Mouse (Mus musculus): ENCODE measurements at regions not wholly inside any gene's neighbourhood (a gene's known extent, or its start where the extent isn't known, plus 50 kb on each side); places are given as distances from the start of the nearest gene placed in this dataset.

GRCm38 (mm10) chr9:87464141-87464540 lies 208.8 kb upstream of the Cep162 start:
- ATAC-seq (replicated peaks; ENCODE audit: low read depth, poor library complexity, severe bottlenecking) = no peak

GRCm38 (mm10) chr9:87453261-87453660 lies 197.9 kb upstream of the Cep162 start:
- no peak for ATAC-seq (replicated peaks; ENCODE audit: low read depth, poor library complexity, severe bottlenecking)

GRCm38 (mm10) chr9:87452571-87452970 lies 197.2 kb upstream of the Cep162 start:
- no peak for ATAC-seq (replicated peaks; ENCODE audit: low read depth, poor library complexity, severe bottlenecking)

GRCm38 (mm10) chr9:87443467-87444235 lies 188.3 kb upstream of the Cep162 start:
- no peak for ATAC-seq (replicated peaks; ENCODE audit: low read depth, poor library complexity, severe bottlenecking)

- no peak for ATAC-seq (replicated peaks; ENCODE audit: low read depth, poor library complexity, severe bottlenecking)
Measured at GRCm38 (mm10) chr9:87432072-87432471, 176.7 kb upstream of the Cep162 start.

GRCm38 (mm10) chr9:87431523-87431922 lies 176.2 kb upstream of the Cep162 start:
- ATAC-seq (replicated peaks; ENCODE audit: low read depth, poor library complexity, severe bottlenecking) = no peak

DNA sequence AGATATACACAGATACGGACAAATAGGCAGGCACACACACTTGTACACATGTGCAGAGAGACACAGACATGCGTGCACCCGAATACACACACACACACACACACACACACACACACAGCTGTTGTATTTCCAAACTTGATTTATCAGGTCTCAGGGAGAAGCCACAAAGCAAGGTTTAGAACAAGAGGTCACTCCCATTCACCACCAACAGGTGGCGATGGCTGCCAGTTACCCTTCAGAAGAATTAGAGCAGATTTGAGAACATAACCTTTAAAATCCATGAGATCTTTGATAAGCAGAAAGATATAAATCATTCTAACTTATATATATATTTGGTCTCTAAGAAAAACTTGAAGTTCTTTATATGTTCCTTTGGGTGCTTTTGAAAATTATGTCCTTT lies 169.9 kb upstream of the Cep162 start:
- peak; percentile 62; the same call in 1 of the 2 replicates for ATAC-seq (replicated peaks; ENCODE audit: low read depth, poor library complexity, severe bottlenecking)

DNA sequence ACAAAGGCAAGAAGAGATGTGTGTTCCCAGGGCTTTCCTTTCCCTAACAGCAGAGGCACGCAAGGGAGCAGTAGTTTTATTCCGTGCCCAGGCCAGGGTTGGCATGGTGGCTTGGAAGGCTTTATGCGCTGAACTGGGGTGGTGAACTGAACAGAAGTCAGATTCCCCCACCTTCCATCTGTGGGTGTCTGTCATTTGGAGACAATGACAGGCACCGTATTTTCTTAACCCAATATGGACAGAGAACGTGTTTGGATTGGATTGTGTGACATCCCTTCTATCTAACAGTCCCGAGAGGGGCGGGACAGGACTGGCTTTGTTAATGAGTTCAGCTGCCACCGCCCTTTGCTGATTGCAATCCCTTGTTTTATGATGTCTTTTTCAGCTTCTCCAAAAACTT lies 165.8 kb upstream of the Cep162 start:
- ATAC-seq (replicated peaks; ENCODE audit: low read depth, poor library complexity, severe bottlenecking) = no peak

GRCm38 (mm10) chr9:87419376-87419775 lies 164.0 kb upstream of the Cep162 start:
- ATAC-seq (replicated peaks; ENCODE audit: low read depth, poor library complexity, severe bottlenecking) = no peak

DNA sequence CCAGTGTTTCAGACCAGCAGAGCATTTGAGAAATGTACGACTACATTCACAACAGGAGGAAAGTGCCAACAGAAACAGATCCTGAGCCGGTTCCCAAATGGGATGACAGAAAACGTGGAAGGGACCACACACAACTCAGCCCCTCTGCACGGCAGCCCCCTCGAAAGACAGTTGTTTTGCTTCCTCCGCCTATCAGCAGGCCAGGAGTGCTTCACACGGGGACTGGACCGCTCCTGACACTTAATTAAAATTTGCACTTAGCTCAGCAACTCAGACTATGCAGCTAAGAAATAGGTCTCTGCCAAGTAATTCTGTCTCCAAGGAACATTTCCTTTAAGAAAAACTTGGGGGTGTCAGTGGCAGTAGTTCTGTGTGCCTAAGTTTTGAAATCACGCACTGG lies 157.6 kb upstream of the Cep162 start:
- ATAC-seq (replicated peaks; ENCODE audit: low read depth, poor library complexity, severe bottlenecking) = no peak

DNA sequence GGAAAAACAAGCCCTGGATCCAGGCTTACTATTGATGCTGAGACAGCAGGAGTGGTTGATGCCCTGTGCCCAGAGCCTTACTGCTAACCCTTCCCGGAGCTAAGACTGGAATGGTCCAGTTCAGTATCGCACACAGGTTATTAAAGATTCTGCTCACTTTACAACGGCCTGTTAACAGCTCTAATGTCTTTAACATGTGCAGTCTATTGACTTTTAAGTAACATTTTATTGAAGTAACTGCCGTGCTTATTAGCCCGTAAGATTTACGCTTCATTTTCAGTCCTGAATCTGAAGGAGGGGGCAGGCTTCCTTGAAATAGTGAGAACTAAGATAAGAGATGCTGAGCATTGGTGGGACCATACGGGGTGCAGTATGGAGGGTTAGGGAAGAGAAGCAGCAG lies 155.7 kb upstream of the Cep162 start:
- ATAC-seq (replicated peaks; ENCODE audit: low read depth, poor library complexity, severe bottlenecking) = no peak

- ATAC-seq (replicated peaks; ENCODE audit: low read depth, poor library complexity, severe bottlenecking) = no peak
Measured at GRCm38 (mm10) chr9:87409736-87410135, 154.4 kb upstream of the Cep162 start.

- no peak for ATAC-seq (replicated peaks; ENCODE audit: low read depth, poor library complexity, severe bottlenecking)
Measured at GRCm38 (mm10) chr9:87408805-87409204, 153.5 kb upstream of the Cep162 start.

DNA sequence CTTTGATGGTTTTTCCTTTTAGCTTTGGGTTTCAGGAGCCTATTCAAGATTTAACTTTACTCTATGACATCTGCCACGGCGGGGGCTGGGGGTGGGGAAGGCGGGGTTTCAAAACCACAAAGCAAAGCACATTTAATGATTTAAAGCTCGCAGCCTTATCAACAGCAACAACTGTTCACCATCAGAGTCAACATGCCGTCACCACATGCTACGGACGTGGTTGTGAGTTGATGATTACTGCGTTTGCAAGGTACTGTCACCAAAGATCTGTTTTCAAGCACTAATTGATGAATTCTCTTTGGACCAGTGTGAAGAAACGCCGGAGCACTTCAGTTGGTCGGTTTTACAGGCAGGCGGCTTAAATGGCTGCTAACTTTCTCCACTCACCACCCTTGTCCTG lies 151.1 kb upstream of the Cep162 start:
- ATAC-seq (replicated peaks; ENCODE audit: low read depth, poor library complexity, severe bottlenecking) = no peak

DNA sequence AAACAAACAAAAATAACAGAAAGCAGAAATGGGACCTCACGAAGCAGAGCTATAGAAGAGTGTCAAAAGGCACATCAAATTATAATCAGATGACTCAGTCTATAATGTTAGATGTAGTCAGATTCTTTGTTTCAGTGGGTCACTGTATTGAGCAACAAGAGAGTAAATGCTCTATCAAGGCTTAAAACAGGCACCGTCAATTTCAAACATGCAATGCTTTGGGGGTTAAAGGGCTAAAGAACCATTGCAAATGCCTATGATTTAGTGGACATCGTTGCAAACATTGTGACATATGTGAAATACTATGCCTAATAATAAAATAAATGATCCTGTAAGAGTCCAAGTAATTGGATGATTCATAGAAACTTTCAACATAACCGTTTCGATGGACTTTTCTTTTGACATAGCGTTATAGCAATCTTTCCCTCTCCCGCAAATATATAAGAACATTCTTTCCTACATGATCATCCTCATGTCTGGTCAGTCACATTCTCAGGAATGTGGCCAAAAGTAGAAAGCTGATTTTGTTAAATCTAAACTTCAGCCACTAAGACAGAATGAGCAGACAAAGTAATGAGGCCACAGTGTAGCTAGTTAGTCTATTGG lies 149.9 kb upstream of the Cep162 start:
- no peak for ATAC-seq (replicated peaks; ENCODE audit: low read depth, poor library complexity, severe bottlenecking)

DNA sequence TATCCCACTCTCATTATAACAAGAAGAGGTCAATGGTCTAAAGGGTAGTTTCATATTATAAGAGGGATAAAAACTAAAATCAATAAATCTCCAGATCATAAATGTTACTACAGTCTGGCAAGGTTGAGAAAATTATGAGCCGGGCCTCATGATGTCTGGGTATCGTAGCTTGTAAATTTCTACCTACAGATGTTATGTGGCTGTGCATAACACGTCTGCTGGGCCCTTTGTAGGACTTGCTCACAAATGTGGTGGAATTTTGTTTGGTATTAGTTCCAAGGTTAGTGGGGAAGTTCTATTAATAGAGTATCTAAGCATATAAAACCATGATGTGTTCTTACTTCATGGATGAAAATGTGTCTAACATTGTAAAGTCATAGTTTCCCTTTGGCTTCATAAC lies 146.7 kb upstream of the Cep162 start:
- no peak for ATAC-seq (replicated peaks; ENCODE audit: low read depth, poor library complexity, severe bottlenecking)

- ATAC-seq (replicated peaks; ENCODE audit: low read depth, poor library complexity, severe bottlenecking) = no peak
Measured at GRCm38 (mm10) chr9:87387516-87387915, 132.2 kb upstream of the Cep162 start.

DNA sequence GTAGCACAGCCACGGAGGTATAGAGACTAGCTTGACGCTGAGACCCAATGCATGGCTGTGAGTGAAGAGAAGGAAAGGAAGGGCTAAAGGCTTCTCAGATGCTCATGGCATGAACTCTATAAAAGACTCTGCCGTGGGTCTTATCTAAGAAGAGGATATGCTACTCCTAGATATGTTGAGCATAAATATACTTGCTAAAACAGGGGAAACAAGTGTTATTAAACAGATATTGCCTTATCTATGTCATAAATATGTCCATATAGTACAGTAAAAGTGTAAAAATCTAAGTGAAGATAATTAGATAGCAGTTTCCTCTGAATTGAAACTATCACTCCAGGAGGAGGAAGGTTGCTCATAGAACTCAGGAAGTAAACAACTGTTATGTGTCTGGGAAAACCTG lies 128.2 kb upstream of the Cep162 start:
- ATAC-seq (replicated peaks; ENCODE audit: low read depth, poor library complexity, severe bottlenecking) = no peak

- ATAC-seq (replicated peaks; ENCODE audit: low read depth, poor library complexity, severe bottlenecking) = no peak
Measured at GRCm38 (mm10) chr9:87377921-87378320, 122.6 kb upstream of the Cep162 start.

DNA sequence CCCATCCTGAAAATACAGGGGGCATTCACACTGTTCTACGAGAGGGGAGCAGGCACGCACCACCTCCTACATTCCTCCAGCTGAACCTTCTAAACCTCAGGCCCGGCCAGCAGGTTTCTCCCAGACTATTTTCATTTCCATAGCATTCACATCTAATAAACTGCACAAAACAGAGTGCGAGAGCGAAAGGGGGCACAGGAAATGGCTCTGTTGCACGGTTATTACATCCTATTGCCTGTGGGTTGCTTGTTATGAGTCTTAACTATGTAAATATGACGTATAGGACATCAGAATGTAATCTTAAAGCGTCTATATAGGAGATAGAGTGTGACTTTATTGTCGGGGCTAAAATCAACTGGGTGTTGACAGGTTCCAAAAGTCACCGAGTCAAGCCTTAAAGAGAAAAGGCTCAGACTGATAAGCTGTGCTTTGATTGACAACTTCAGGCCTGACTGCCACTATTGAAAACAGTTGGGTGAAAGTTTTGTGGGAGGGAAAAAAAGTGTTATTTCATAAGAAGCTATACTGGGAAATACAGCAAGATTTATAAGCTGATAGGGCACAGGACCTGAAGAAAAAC lies 121.5 kb upstream of the Cep162 start:
- no peak for ATAC-seq (replicated peaks; ENCODE audit: low read depth, poor library complexity, severe bottlenecking)

- ATAC-seq (replicated peaks; ENCODE audit: low read depth, poor library complexity, severe bottlenecking) = no peak
Measured at GRCm38 (mm10) chr9:87372251-87372905, 117.0 kb upstream of the Cep162 start.

Data from common myeloid progenitor, adult 5-6 weeks (primary cell).